Mouse (Mus musculus) liver, postnatal 0 days (tissue): ENCODE measurements around the gene Arfgap3. TPM values are rescaled to one million over a fixed set of nuclear protein-coding genes. Genes with fewer than 3 reads are reported as not detected.
A peak's percentile ranks its signal among the peaks of the same experiment; 100 is the strongest.
"Not testable (repeated sequence)": the region's sequence is repeated elsewhere in the genome, so short reads cannot be mapped to it uniquely, and the experiment has no call there.

Experiments used
- ATAC-seq: fragments of 200-750 bp; cut with Nextera tagmentation; 2 replicates; pipeline ENCODE4 v1.8.0; 2017; ENCODE audit warnings: mild to moderate bottlenecking, moderate library complexity
- DNase-seq: peaks from one replicate; pipeline ENCODE4 v3.0.0-alpha.2; 2016
- H3K27ac ChIP-seq: fragments of 300-500 bp; sonication (generic); 2 replicates; pipeline ENCODE4 v1.5.1; 2014; ENCODE audit warnings: antibody characterized with exemption, moderate library complexity, mild to moderate bottlenecking, low read depth
- H3K27me3 ChIP-seq: fragments of 300-500 bp; sonication (generic); 2 replicates; pipeline ENCODE4 v1.6.1; 2014; ENCODE audit warnings: low read length, control low read depth, mixed read lengths; ENCODE audit not compliant: insufficient read depth
- H3K36me3 ChIP-seq: fragments of 300-500 bp; sonication (generic); replicated peaks from 2 replicates; pipeline ENCODE4 v1.6.1; 2014; ENCODE audit warnings: mild to moderate bottlenecking, control low read depth, low read length, moderate library complexity, mixed read lengths; ENCODE audit not compliant: insufficient read depth
- H3K4me1 ChIP-seq: fragments of 300-500 bp; sonication (generic); 2 replicates; pipeline ENCODE4 v1.6.1; 2014; ENCODE audit warnings: antibody characterized with exemption, mild to moderate bottlenecking, control low read depth; ENCODE audit not compliant: insufficient read depth
- H3K4me2 ChIP-seq: fragments of 300-500 bp; sonication (generic); 2 replicates; pipeline ENCODE4 v1.6.1; 2014; ENCODE audit warnings: low read depth, mild to moderate bottlenecking, low read length, moderate library complexity, mixed read lengths
- H3K4me3 ChIP-seq: fragments of 300-500 bp; sonication (generic); 2 replicates; pipeline ENCODE4 v1.5.1; 2014; ENCODE audit warnings: low read depth, low read length
- H3K9ac ChIP-seq: fragments of 300-500 bp; sonication (generic); replicated peaks from 2 replicates; pipeline ENCODE4 v1.6.1; 2014; ENCODE audit warnings: mild to moderate bottlenecking, moderate library complexity
- H3K9me3 ChIP-seq: fragments of 300-500 bp; sonication (generic); 2 replicates; pipeline ENCODE4 v1.6.1; 2016; ENCODE audit warnings: mild to moderate bottlenecking, control low read depth, low read length, mixed read lengths
- CTCF ChIP-seq: sonication (generic); IDR thresholded peaks from 2 replicates; pipeline ENCODE4 v1.5.1; 2016; ENCODE audit warnings: antibody characterized with exemption, low read depth
- EP300 ChIP-seq: IDR thresholded peaks from 2 replicates; pipeline ENCODE4 v1.6.1; 2016; ENCODE audit warnings: antibody characterized with exemption, low read depth, mild to moderate bottlenecking
- WGBS: fragments of 180-500 bp; shearing (Covaris S2); extraction: QIAGEN DNeasy Blood & Tissue Kit; methylation state at CpG from one replicate; pipeline ENCODE4 v1.1.7; 2014; ENCODE audit not compliant: insufficient replicate concordance; 5-methylcytosine and 5-hydroxymethylcytosine counted together
- polyA plus RNA-seq: library from polyadenylated mRNA; unstranded; fragments of >200 nt; fragmentation: Nextera tagmentation; extraction: Ambion mirVana; gene quantifications from 2 replicates; pipeline ENCODE4 v1.2.1, GENCODE M21; 2015

The Arfgap3 gene
- polyA plus RNA-seq, 1 experiment from 2014 or later, result 9.6 TPM

DNA sequence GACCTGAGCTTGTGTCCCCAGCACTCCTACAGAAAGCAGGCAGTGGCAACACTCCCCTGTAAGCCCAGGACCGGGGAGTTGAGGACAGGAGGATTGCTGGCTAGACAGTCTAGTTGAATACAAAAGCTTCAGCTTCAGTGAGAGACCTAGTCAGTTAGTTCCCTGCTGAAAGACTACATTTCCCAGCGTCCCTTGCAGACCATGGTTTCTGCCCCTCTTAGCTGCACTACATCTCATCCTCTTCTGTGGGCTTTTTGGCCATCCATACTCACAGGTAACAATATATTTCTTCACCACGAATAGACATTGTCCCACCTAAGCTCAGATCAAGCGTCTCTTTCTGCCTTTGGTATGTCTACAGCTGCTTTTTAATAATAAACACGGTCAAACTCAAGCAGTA, 67.7 kb downstream of the Arfgap3 start:
- no peaks in the 10 kb centered on the region for H3K27me3 ChIP-seq
- no peak overlapping the region for H3K27ac ChIP-seq
- TF ChIP-seq CTCF (no peak), EP300 (no peak)
- no peak overlapping the region for H3K9ac ChIP-seq
- H3K4me1 ChIP-seq, result no peaks in the 10 kb centered on the region
- no peak overlapping the region for H3K4me2 ChIP-seq
- H3K9me3 ChIP-seq, result no peaks in the 10 kb centered on the region
- 61% methylated on average over 5 of the region's 5 CpGs for WGBS
- H3K36me3 ChIP-seq, result no peaks in the 10 kb centered on the region
- H3K4me3 ChIP-seq, result no peak overlapping the region
- DNase-seq (no peak), ATAC-seq (no peak)

DNA sequence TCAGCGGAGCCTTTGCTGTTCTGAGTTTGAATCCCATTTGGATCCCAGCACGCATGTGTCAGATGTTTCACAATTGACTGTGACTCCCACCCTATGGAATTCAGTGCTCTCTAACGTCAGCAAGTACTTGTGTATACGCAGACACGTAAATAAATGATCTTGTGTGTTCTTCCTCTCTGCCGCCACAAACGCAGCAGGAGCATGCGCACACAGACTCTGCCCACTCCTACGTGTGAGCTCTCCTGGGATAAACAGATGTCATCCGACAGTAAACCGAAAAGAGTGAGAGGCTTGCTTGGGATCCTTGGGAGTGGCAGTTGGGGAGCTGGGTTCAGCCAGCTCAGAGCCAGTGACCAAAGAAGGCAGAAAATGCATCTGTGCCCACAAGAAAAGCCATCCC, 68.7 kb downstream of the Arfgap3 start:
- no peak for TF ChIP-seq CTCF
- no peak overlapping the region for H3K4me2 ChIP-seq
- H3K36me3 ChIP-seq, result no peaks in the 10 kb centered on the region
- H3K4me3 ChIP-seq, result no peak overlapping the region
- no peaks in the 10 kb centered on the region for H3K27me3 ChIP-seq
- no peaks in the 10 kb centered on the region for H3K9me3 ChIP-seq
- H3K9ac ChIP-seq, result no peak overlapping the region
- DNase-seq (no peak), ATAC-seq (no peak)
- WGBS, result 56% methylated on average over 11 of the region's 11 CpGs
- H3K27ac ChIP-seq, result no peak overlapping the region
- H3K4me1 ChIP-seq, result no peaks in the 10 kb centered on the region

DNA sequence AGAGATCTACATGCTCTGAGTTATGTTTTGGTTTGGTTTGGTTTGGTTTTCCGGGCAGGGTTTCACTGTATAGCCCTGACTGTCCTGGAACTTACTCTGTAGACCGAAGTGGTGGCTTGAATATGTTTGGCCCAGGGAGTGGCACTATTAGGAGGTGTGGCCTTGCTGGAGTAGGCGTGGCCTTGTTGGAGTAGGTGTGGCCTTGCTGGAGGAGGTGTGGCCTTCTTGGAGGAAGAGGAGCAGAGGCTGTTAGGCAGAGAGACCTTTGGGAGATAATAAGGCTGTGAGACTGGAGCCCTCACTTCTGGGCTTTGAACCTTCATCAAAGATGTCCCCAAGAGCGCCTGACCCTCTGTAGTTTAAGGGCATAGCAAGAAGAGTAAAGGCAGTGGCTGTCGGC, 71.5 kb downstream of the Arfgap3 start:
- no peak overlapping the region for H3K4me2 ChIP-seq
- ATAC-seq, result no peak
- H3K36me3 ChIP-seq, result no peaks in the 10 kb centered on the region
- H3K4me3 ChIP-seq, result no peak overlapping the region
- DNase-seq, result no peak
- no peaks in the 10 kb centered on the region for H3K4me1 ChIP-seq
- 84% methylated on average over 5 of the region's 5 CpGs for WGBS
- H3K27me3 ChIP-seq, result no peaks in the 10 kb centered on the region
- TF ChIP-seq EP300, result no peak
- TF ChIP-seq CTCF, result no peak
- H3K9ac ChIP-seq, result no peak overlapping the region
- no peak overlapping the region for H3K27ac ChIP-seq
- no peaks in the 10 kb centered on the region for H3K9me3 ChIP-seq

DNA sequence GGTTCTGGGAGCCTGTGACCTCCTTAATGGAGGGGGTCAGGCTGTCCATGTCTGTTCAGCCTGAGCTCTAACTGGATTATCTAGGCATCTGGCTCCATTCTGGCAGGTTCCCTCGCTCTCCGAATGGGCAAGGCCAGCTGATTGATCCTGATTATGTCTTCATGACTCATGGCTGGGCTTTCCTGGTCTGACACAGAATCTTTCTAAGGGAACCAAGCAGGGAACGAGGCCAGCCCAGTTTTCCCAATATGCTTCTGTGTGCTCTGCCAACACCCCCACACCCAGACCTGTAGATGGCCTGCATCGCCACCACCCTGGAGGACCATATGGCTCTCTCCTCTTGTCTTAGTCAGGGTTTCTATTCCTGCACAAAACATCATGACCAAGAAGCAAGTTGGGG, 72.6 kb downstream of the Arfgap3 start:
- Histone ChIP-seq H3K9me3 (no peaks in the 10 kb centered on the region), H3K4me3 (no peak overlapping the region), H3K4me1 (no peaks in the 10 kb centered on the region), H3K9ac (no peak overlapping the region), H3K27me3 (no peaks in the 10 kb centered on the region), H3K36me3 (no peaks in the 10 kb centered on the region), H3K27ac (no peak overlapping the region), H3K4me2 (no peak overlapping the region)
- 89% methylated on average over 4 of the region's 4 CpGs for WGBS
- DNase-seq (no peak), ATAC-seq (no peak)
- TF ChIP-seq CTCF (no peak), EP300 (no peak)

DNA sequence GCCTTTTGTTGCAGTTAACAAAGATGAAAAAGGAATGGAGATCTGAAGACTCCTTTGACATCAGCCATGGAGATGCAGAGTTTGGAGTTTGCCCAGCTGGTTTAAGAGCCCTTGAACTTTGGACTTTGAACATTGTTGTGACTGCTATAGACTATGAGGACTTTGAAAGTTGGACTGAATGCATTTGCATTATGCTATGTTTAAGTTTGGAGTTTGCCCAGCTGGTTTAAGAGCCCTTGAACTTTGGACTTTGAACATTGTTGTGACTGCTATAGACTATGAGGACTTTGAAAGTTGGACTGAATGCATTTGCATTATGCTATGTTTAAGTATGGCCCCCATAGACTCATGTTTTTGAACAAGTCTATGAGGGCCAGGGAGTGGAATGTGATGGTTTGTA, 75.8 kb downstream of the Arfgap3 start:
- not testable (repeated sequence) for H3K4me1 ChIP-seq, H3K27me3 ChIP-seq, H3K27ac ChIP-seq, H3K36me3 ChIP-seq, H3K9ac ChIP-seq, H3K4me3 ChIP-seq, H3K9me3 ChIP-seq, H3K4me2 ChIP-seq, ATAC-seq, DNase-seq

DNA sequence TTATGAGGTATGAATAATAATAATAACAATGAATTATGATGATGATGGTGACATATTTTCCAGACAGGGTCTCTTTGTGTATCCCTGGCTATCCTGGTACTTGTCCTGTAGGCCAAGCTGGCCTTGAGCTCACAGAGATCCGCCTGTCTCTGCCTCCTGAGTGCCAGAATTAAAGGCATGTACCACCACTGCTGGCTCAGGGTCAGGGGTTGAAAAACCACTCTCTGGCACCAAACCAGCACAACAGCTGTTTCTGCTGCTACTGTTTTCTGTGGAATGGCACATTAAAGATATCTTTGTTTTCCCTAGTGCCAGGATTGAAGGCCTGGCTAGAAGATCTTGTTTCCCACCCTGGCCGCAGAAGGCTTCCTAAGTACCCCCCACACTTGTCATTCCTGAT, 77.0 kb downstream of the Arfgap3 start:
- 86% methylated on average over 2 of the region's 2 CpGs for WGBS
- H3K9me3 ChIP-seq, result no peaks in the 10 kb centered on the region
- no peak overlapping the region for H3K9ac ChIP-seq
- no peak for TF ChIP-seq CTCF
- TF ChIP-seq EP300, result no peak
- H3K4me3 ChIP-seq, result no peak overlapping the region
- H3K4me2 ChIP-seq, result no peak overlapping the region
- no peaks in the 10 kb centered on the region for H3K36me3 ChIP-seq
- ATAC-seq (no peak), DNase-seq (no peak)
- H3K27ac ChIP-seq, result no peak overlapping the region
- H3K4me1 ChIP-seq, result no peaks in the 10 kb centered on the region
- no peaks in the 10 kb centered on the region for H3K27me3 ChIP-seq

DNA sequence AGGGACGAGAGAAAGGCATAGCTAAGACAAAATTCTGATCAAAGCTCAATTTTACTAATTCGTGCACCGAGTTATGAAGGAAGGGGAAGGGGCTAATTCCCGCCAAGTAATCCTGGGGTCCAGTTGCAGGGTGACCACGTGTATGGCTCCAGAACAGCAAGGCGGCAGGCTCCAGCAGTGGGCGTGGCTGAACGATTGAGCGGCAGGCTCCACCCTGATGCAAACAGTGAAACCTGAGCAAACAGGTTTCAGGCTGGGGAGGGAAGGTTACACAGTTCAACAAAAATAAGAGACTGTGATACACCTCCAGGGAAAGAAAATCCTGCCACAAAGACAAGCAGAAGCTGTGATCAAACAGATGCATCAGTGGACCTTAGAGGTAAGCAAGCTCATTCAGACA, 78.8 kb downstream of the Arfgap3 start:
- H3K4me3 ChIP-seq, H3K27me3 ChIP-seq, H3K4me1 ChIP-seq, H3K9me3 ChIP-seq, H3K9ac ChIP-seq, H3K27ac ChIP-seq, H3K4me2 ChIP-seq, H3K36me3 ChIP-seq: not testable (repeated sequence)
- ATAC-seq (peak; percentile 75; the same call in 1 of the 2 replicates), DNase-seq (peak; percentile 57)
- WGBS, result 32% methylated on average over 9 of the region's 9 CpGs

DNA sequence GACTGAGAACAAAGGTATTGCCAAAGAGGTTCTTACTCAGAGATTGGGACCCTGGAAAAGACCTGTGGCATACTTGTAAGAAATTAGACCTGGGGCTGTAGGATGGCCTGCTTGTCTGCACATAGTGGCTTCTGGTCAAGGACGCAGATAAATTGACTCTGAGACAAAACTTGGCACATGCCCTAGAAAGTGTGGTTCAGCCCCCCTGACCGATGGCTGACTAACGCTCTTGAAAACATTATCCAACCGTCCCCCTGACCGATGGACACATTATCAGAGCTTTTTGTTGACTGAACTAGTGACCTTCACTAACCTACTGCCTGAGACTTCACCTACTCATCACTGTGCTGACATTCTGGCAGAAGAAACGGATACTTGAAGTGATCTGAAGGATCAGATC, 80.1 kb downstream of the Arfgap3 start:
- DNase-seq, H3K9ac ChIP-seq, H3K27ac ChIP-seq, H3K4me3 ChIP-seq, H3K4me1 ChIP-seq, H3K36me3 ChIP-seq, H3K27me3 ChIP-seq, H3K9me3 ChIP-seq, ATAC-seq, H3K4me2 ChIP-seq: not testable (repeated sequence)
- 60% methylated on average over 6 of the region's 6 CpGs for WGBS

DNA sequence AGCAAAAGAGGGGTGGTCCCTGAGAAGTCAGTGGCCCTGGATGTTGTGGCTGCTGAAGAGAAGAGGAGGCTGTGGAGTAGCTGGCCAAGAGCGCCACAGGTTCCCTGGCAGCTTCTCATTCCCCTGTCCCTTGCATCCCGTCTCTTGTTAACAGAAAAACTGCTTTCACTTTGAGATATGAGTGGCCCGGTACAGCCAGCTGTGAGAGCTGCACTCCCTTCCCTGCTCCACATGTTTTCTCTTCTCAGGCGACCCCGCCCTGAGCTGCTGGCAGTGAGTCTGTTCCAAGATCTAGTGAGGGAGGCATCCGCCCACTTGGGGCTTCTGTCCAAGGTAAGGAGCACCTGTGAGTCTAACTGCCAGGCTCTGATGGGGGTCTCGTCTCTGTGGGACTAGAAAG, 81.6 kb downstream of the Arfgap3 start:
- H3K36me3 ChIP-seq, DNase-seq, H3K27me3 ChIP-seq, H3K4me1 ChIP-seq, H3K4me3 ChIP-seq, H3K9ac ChIP-seq, H3K4me2 ChIP-seq, H3K9me3 ChIP-seq, ATAC-seq, H3K27ac ChIP-seq: not testable (repeated sequence)
- 44% methylated on average over 6 of the region's 7 CpGs for WGBS
